Mouse (Mus musculus) hindbrain, embryonic 14.5 days (tissue): ENCODE measurements around the gene Trdmt1. TPM values are rescaled to one million over a fixed set of nuclear protein-coding genes. Genes with fewer than 3 reads are reported as not detected.

Experiments used
- ATAC-seq: fragments of 200-750 bp; cut with Nextera tagmentation; 2 replicates; pipeline ENCODE4 v1.8.0; 2017; ENCODE audit warnings: moderate number of reproducible peaks, mild to moderate bottlenecking, moderate TSS enrichment, moderate library complexity; ENCODE audit not compliant: low FRiP score
- DNase-seq: peaks from one replicate; pipeline ENCODE4 v3.0.0-alpha.2; 2015; ENCODE audit warnings: low spot score
- H3K27ac ChIP-seq: fragments of 300-500 bp; sonication (generic); 2 replicates; pipeline ENCODE4 v1.5.1; 2014; ENCODE audit warnings: mild to moderate bottlenecking, moderate library complexity
- H3K27me3 ChIP-seq: fragments of 300-500 bp; sonication (generic); 2 replicates; pipeline ENCODE4 v1.6.1; 2014; ENCODE audit warnings: mild to moderate bottlenecking, low read length, mixed read lengths; ENCODE audit not compliant: control insufficient read depth, insufficient read depth
- H3K36me3 ChIP-seq: fragments of 300-500 bp; sonication (generic); replicated peaks from 2 replicates; pipeline ENCODE4 v1.6.1; 2014; ENCODE audit not compliant: control insufficient read depth, insufficient read depth
- H3K4me1 ChIP-seq: fragments of 300-500 bp; sonication (generic); replicated peaks from 2 replicates; pipeline ENCODE4 v1.6.1; 2014; ENCODE audit warnings: antibody characterized with exemption, low read length, mixed read lengths; ENCODE audit not compliant: control insufficient read depth, insufficient read depth
- H3K4me2 ChIP-seq: fragments of 300-500 bp; sonication (generic); replicated peaks from 2 replicates; pipeline ENCODE4 v1.6.1; 2014; ENCODE audit warnings: mild to moderate bottlenecking, moderate library complexity
- H3K4me3 ChIP-seq: fragments of 300-500 bp; sonication (generic); replicated peaks from 2 replicates; pipeline ENCODE4 v1.5.1; 2014; ENCODE audit warnings: mild to moderate bottlenecking, low read length
- H3K9ac ChIP-seq: fragments of 300-500 bp; sonication (generic); 2 replicates; pipeline ENCODE4 v1.6.1; 2014
- H3K9me3 ChIP-seq: fragments of 300-500 bp; sonication (generic); 2 replicates; pipeline ENCODE4 v1.6.1; 2016; ENCODE audit warnings: low read length; ENCODE audit not compliant: control insufficient read depth
- WGBS: fragments of 180-500 bp; shearing (Covaris S2); extraction: QIAGEN DNeasy Blood & Tissue Kit; methylation state at CpG from one replicate; pipeline ENCODE4 v1.1.7; 2014; 5-methylcytosine and 5-hydroxymethylcytosine counted together
- polyA plus RNA-seq: library from polyadenylated mRNA; unstranded; fragments of >200 nt; fragmentation: Nextera tagmentation; extraction: Ambion mirVana; gene quantifications from 2 replicates; pipeline ENCODE4 v1.2.1, GENCODE M21; 2014

Trdmt1 gene
- polyA plus RNA-seq, 1 experiment from 2014 or later, result 11.7 TPM

DNA sequence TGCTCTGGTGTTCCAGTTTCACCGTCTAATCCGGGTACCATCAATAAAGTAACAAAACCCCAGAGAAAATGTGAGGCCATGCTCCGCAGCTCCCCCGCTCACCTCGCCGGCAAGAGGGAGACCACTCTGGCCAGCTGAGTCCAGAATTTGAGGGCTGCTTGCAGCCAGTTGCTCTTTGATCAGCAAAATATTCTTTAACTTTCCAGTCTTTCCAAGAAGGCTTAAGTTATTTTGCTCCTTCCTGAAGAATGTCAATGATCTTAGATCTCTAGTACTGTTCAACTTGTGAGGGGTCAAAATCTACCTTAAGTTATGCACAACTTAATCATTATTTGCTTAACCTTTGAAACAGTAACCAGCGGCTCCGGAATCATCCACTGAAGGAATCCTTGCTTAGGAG lies 52.7 kb downstream of the Trdmt1 start, which contains the start of gene Cubn:
TSS of gene Cubn (minus strand) at position 80 of the 400 bp plus-strand sequence.
- Histone ChIP-seq H3K27me3 (no peaks in the 10 kb centered on the region), H3K4me1 (no peaks in the 10 kb centered on the region), H3K4me3 (no peak within 1 kb of the TSS), H3K27ac (no peak within 1 kb of the TSS), H3K9me3 (no peaks in the 10 kb centered on the region), H3K4me2 (no peak within 1 kb of the TSS), H3K9ac (no peak within 1 kb of the TSS), H3K36me3 (no peaks in the 10 kb centered on the region)
- ATAC-seq, result no peak
- DNase-seq, result no peak
- 42% methylated on average over 8 of the region's 8 CpGs for WGBS

DNA sequence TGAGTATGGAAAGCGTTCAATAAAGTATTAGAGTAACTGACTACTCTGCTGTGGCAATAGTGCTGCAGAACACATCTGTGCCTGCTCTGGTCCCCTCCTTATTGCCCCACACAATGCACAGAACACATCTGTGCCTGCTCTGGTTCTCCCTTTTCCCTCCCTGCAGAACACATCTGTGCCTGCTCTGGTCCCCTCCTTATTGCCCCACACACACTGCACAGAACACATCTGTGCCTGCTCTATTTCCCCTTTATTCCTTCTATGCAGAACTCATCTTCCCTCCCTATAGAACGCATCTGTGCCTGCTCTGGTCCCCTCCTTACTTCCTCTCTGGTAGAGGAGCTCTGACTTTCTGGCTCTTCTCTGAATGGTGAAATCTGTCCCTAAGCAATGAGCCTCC lies 54.0 kb downstream of the Trdmt1 start:
- H3K27me3 ChIP-seq, result no peaks in the 10 kb centered on the region
- ATAC-seq (no peak), DNase-seq (no peak)
- H3K4me2 ChIP-seq, result no peak overlapping the region
- H3K9ac ChIP-seq, result no peak overlapping the region
- no peak overlapping the region for H3K27ac ChIP-seq
- H3K4me3 ChIP-seq, result no peak overlapping the region
- no peaks in the 10 kb centered on the region for H3K9me3 ChIP-seq
- 83% methylated on average over 2 of the region's 2 CpGs for WGBS
- no peaks in the 10 kb centered on the region for H3K36me3 ChIP-seq
- no peaks in the 10 kb centered on the region for H3K4me1 ChIP-seq

DNA sequence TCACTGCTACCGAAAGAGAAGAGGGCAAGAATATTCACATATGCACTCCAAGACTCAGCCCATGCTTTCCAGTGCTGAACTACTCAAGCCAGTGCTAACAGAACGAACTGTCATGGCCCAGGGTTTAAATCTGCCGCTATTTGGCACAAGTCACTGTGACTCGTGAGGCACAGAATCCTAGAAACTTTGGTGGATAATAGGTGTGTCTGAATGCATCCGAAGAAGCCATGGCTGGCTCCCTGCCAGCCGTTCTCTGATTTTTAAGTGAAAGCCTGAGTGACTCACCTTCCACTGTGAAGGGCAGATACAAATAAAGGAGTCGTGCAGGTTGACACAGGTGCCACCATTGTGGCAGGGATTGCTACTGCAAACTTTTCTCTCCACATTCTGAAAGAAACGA lies 58.0 kb downstream of the Trdmt1 start:
- Histone ChIP-seq H3K36me3 (no peaks in the 10 kb centered on the region), H3K4me1 (no peaks in the 10 kb centered on the region), H3K4me2 (no peak overlapping the region), H3K27ac (no peak overlapping the region), H3K4me3 (no peak overlapping the region), H3K9me3 (no peaks in the 10 kb centered on the region), H3K9ac (no peak overlapping the region), H3K27me3 (no peaks in the 10 kb centered on the region)
- ATAC-seq, result no peak
- 74% methylated on average over 8 of the region's 8 CpGs for WGBS
- DNase-seq, result no peak

DNA sequence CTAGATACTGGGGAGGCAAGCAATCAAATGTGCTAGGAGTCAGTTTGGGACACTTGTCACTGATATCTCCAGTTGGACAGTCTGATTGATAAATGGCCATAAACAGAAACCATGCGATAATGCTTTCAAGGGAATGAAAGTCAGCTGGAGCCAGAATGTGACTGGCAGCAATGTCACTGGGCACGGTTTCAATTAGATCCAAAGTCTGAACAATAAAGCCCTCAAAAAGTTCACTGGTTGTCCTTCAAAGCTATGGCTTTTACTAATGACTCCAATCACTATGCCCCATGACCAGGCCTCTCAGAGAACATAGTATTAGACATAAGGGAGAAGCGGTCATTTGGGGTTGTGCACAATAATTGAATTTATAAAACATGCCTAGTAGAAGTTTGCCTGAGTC lies 59.9 kb downstream of the Trdmt1 start:
- Histone ChIP-seq H3K9me3 (no peaks in the 10 kb centered on the region), H3K4me3 (no peak overlapping the region), H3K27me3 (no peaks in the 10 kb centered on the region), H3K4me2 (no peak overlapping the region), H3K36me3 (no peaks in the 10 kb centered on the region), H3K9ac (no peak overlapping the region), H3K27ac (no peak overlapping the region), H3K4me1 (no peaks in the 10 kb centered on the region)
- no peak for DNase-seq
- no peak for ATAC-seq
- WGBS, result 79% methylated on average over 3 of the region's 3 CpGs

DNA sequence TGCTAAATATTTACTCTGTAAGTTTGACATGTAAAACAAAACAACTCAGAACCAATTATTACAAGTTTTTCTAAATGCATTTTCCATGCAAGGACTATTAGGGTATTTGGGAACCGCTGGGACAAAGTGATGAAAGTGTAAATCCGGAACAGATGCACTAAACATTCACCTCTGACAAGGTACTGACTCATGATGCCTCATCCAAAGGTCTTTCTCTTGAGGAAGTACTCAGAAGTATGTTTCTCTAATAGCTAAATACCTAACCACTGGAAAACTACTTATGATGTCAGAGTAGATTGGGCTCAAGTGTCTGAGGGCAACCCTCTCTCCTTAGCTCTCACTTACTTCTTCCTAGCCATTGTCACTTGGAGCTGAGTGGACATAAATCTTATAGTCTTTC lies 63.7 kb downstream of the Trdmt1 start:
- Histone ChIP-seq H3K27me3 (no peaks in the 10 kb centered on the region), H3K4me2 (no peak overlapping the region), H3K9ac (no peak overlapping the region), H3K4me3 (no peak overlapping the region), H3K9me3 (no peaks in the 10 kb centered on the region), H3K4me1 (no peaks in the 10 kb centered on the region), H3K36me3 (no peaks in the 10 kb centered on the region), H3K27ac (no peak overlapping the region)
- ATAC-seq, result no peak
- no peak for DNase-seq
- 91% methylated on average over 2 of the region's 2 CpGs for WGBS

DNA sequence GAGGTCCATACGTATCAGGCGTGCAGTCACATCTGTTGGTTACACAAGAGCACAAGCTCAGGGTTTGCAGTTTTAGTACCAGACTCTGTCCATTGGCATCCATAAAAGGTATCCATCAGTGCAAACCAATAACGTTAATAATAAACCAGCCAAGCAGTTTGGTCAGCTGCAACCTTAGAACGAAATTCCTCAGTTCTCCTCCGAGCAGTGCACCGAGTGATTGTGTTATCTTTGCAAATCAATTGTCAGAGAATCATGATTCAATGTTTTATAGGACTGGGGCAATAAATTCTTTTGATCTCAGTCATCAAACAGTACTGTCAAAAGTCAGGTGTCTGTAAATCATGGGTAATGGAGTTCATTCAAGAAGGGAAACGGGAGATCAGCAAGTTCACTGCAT lies 65.3 kb downstream of the Trdmt1 start:
- H3K36me3 ChIP-seq, result no peaks in the 10 kb centered on the region
- no peak overlapping the region for H3K4me3 ChIP-seq
- ATAC-seq (no peak), DNase-seq (no peak)
- H3K27me3 ChIP-seq, result no peaks in the 10 kb centered on the region
- WGBS, result 89% methylated on average over 7 of the region's 7 CpGs
- no peaks in the 10 kb centered on the region for H3K4me1 ChIP-seq
- no peak overlapping the region for H3K27ac ChIP-seq
- H3K9ac ChIP-seq, result no peak overlapping the region
- H3K4me2 ChIP-seq, result no peak overlapping the region
- H3K9me3 ChIP-seq, result no peaks in the 10 kb centered on the region

DNA sequence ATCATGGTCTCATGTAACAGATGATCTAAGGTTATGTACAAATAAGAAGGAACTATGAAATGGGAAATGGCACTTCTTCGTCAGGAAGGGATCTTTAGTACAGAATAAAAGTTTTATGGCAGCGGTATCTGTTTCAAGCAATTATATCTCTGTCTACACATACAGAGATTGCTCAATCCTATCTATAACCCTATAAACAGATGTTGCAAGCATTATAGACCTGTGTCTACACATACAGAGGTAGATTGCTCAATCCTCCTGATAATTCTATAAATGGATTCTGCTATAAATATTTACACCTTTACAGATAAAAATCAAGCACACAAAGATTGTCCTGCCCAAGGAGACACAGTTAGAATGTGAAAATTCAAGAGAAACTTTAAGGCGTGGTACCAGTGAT lies 74.4 kb downstream of the Trdmt1 start:
- Histone ChIP-seq H3K9ac (no peak overlapping the region), H3K4me3 (no peak overlapping the region), H3K4me2 (no peak overlapping the region), H3K4me1 (no peaks in the 10 kb centered on the region), H3K36me3 (no peaks in the 10 kb centered on the region), H3K9me3 (no peaks in the 10 kb centered on the region), H3K27me3 (no peaks in the 10 kb centered on the region), H3K27ac (no peak overlapping the region)
- WGBS, result 97% methylated on average over 3 of the region's 3 CpGs
- no peak for ATAC-seq
- DNase-seq, result no peak

DNA sequence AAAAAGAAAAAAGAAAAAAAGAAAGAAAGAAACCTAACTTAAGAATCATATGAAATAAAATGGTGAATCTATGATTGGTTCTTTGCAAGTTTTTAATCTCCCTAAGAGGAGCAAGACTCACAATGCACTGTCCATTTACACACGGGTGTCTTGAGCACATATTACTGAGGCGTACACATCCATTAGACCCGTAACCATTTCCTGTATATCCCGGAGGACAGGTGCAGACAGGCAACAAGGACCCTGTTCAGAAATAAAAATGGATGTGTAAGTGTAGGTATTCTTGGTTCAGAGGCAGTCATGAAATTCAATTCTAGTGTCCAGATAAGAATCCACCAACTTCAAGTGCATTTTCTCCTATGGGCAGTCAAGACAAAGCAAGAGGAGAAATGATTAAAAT lies 74.8 kb downstream of the Trdmt1 start:
- ATAC-seq (no peak), DNase-seq (no peak)
- WGBS, result 83% methylated on average over 4 of the region's 4 CpGs
- Histone ChIP-seq H3K4me2 (no peak overlapping the region), H3K4me3 (no peak overlapping the region), H3K27ac (no peak overlapping the region), H3K9ac (no peak overlapping the region), H3K36me3 (no peaks in the 10 kb centered on the region), H3K9me3 (no peaks in the 10 kb centered on the region), H3K4me1 (no peaks in the 10 kb centered on the region), H3K27me3 (no peaks in the 10 kb centered on the region)

DNA sequence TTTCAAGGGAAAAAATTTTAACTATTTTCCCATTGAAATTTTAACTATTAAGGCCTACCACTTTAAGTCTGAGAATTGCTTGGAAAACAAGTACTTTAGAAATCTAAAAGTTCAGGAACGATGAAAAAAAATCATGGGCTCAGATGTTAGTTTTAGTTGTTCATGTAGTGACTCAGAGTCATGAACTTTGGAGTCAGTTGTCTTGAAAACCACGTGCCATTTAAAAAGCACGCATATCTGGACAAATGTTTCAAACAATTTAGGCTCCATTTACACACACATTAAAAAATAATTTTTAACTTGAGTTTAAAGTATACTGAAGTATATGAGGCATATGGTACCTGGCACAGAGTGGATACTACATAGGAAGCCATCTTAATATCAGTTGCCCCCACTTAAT lies 77.8 kb downstream of the Trdmt1 start:
- H3K27ac ChIP-seq, result no peak overlapping the region

More for the DNA sequence above, 77.8 kb downstream of the Trdmt1 start:
- no peaks in the 10 kb centered on the region for H3K9me3 ChIP-seq
- ATAC-seq (no peak), DNase-seq (no peak)
- H3K4me3 ChIP-seq, result no peak overlapping the region
- no peaks in the 10 kb centered on the region for H3K27me3 ChIP-seq
- H3K4me1 ChIP-seq, result no peaks in the 10 kb centered on the region
- no peaks in the 10 kb centered on the region for H3K36me3 ChIP-seq
- 93% methylated on average over 3 of the region's 3 CpGs for WGBS
- H3K4me2 ChIP-seq, result no peak overlapping the region
- H3K9ac ChIP-seq, result no peak overlapping the region
